Mouse (Mus musculus): ENCODE results near the gene Pold3.

GRCm38 (mm10) chr7:100120791-100121261, 539 bp downstream of the Pold3 start:
- TF ChIP-seq CTCF (IDR thresholded peaks at IDR 0.05; ENCODE audit: low read depth) = no peak
- no peak for TF ChIP-seq EP300 (IDR thresholded peaks at IDR 0.05; ENCODE audit: low read depth)
